12 mouse cellular contexts compared by ENCODE assay signal in the genomic region with DNA sequence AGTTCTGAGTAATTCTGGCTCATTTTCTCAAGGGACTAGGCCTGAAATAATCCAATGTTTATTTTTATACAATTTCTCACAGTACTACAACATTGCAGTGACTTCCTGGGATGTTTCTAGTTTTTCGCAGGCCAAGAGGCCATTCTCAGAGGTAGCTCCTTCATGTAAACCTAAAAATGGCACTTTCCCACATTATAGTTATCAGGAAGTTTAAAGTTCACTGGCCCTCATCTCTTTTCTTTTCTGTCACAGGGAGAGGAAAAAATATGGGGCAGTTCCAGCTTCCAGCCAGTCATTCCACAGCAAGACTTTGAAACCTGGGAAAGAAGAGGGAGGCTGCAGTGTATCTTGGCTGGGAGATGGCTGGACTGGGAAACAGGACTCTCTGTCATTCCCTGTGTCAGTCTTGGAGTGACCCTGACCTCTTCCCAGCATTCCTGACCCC.
A peak's percentile ranks its signal among the peaks of the same experiment; 100 is the strongest.
DNase-seq lines count a peak whose midpoint lies in the region; ATAC-seq and TF ChIP-seq lines count a peak whose summit lies in the region.
"Had no signal": no experiment of that assay in that cellular context is flagged by ENCODE, and none has a peak within 500 bp of the region (broad histone marks: within the 10 kb centered on the region; RNA-seq: fewer than 3 reads in every experiment).

No protein-coding gene starts in this region.

- 0 out of 2 replicates have a peak overlapping the region, but pooled peaks have one; percentile 53 for H3K27ac ChIP-seq in heart, postnatal 0 days (ENCODE audit: low read depth)
- 0 out of 2 replicates have a peak overlapping the region, but pooled peaks have one; percentile 16 for H3K27ac ChIP-seq in kidney, embryonic 16.5 days (ENCODE audit: low read length)
- H3K27ac ChIP-seq: hindbrain, embryonic 13.5 days had no signal

- H3K4me3 ChIP-seq in heart, postnatal 0 days (ENCODE audit: low read depth, low read length), result no peak overlapping the region
- H3K4me3 ChIP-seq in kidney, embryonic 16.5 days (ENCODE audit: low read length), result no peak overlapping the region
- H3K4me3 ChIP-seq: hindbrain, embryonic 13.5 days; myocyte had no signal

- DNase-seq in adrenal gland, adult (ENCODE audit: inconsistent age in 2 of 2, low spot score in 1 of 2), result peak; percentile 36 to 54
- DNase-seq in adrenal gland, postnatal 25 days, result no peak
- peak; percentile 4 to 27 for DNase-seq in adrenal gland, postnatal 36 days
- DNase-seq in heart, postnatal 0 days (ENCODE audit: low spot score), result peak; percentile 8
- no peak for DNase-seq in urinary bladder, postnatal 25 days (ENCODE audit: low spot score)
- no peak for DNase-seq in frontal cortex, postnatal 36 days (ENCODE audit: low spot score in 2 of 2)
- DNase-seq in cerebellum, postnatal 10 days, result no peak
- DNase-seq: thymus, postnatal 4 days had no signal

- no peak overlapping the region for H3K4me2 ChIP-seq in heart, postnatal 0 days (ENCODE audit: low read depth, low read length)
- H3K4me2 ChIP-seq in kidney, embryonic 16.5 days (replicated peaks; ENCODE audit: low read depth, low read length), result no peak overlapping the region
- H3K4me2 ChIP-seq: hindbrain, embryonic 13.5 days had no signal

- H3K9me3 ChIP-seq in heart, postnatal 0 days (replicated peaks; ENCODE audit: control insufficient read depth, low read length), result no peaks in the 10 kb centered on the region
- H3K9me3 ChIP-seq in kidney, embryonic 16.5 days (ENCODE audit: low read length), result no peaks in the 10 kb centered on the region
- H3K9me3 ChIP-seq: hindbrain, embryonic 13.5 days had no signal

- H3K36me3 ChIP-seq in heart, postnatal 0 days (replicated peaks; ENCODE audit: control insufficient read depth, insufficient read depth, low read length), result no peaks in the 10 kb centered on the region
- H3K36me3 ChIP-seq in kidney, embryonic 16.5 days (ENCODE audit: insufficient read depth, low read length), result no peaks in the 10 kb centered on the region
- H3K36me3 ChIP-seq: hindbrain, embryonic 13.5 days had no signal

- H3K4me1 ChIP-seq in heart, postnatal 0 days (ENCODE audit: control insufficient read depth, insufficient read depth), result no peaks in the 10 kb centered on the region
- no peaks in the 10 kb centered on the region for H3K4me1 ChIP-seq in kidney, embryonic 16.5 days (ENCODE audit: insufficient read depth, low read length)
- H3K4me1 ChIP-seq: hindbrain, embryonic 13.5 days had no signal

- peak; percentile 47 for ATAC-seq in heart, postnatal 0 days (ENCODE audit: insufficient read depth, low read depth)
- peak; percentile 61 for ATAC-seq in kidney, embryonic 16.5 days (ENCODE audit: low FRiP score, low TSS enrichment)
- ATAC-seq: forebrain, embryonic 14.5 days had no signal

- no peak for TF ChIP-seq CTCF in heart, postnatal 0 days (IDR thresholded peaks at IDR 0.05; ENCODE audit: low read depth)

- TF ChIP-seq EP300 in heart, postnatal 0 days (IDR thresholded peaks at IDR 0.05; ENCODE audit: low read depth), result no peak; the same call in 1 of the 2 replicates

- no peak overlapping the region for H3K9ac ChIP-seq in heart, postnatal 0 days (replicated peaks; ENCODE audit: low read depth, low read length)
- no peak overlapping the region for H3K9ac ChIP-seq in kidney, embryonic 16.5 days (replicated peaks; ENCODE audit: low read length)
- H3K9ac ChIP-seq: hindbrain, embryonic 13.5 days had no signal

- H3K27me3 ChIP-seq in heart, postnatal 0 days (ENCODE audit: control insufficient read depth, insufficient read depth, low read length), result no peaks in the 10 kb centered on the region
- H3K27me3 ChIP-seq in kidney, embryonic 16.5 days (ENCODE audit: insufficient read depth, low read length), result no peaks in the 10 kb centered on the region
- H3K27me3 ChIP-seq: hindbrain, embryonic 13.5 days had no signal

- WGBS in heart, postnatal 0 days, result 50% methylated on average over 1 of the region's 1 CpGs
- WGBS in kidney, embryonic 16.5 days, result 50% methylated on average over 1 of the region's 1 CpGs

Comparison
In these comparisons a context has a peak if more than half of its experiments do, and no peak if none do; other contexts are left out.
1. DNase-seq: peak in adrenal gland, adult (2 of 2), adrenal gland, postnatal 36 days (2 of 2) and heart, postnatal 0 days (single experiment); none in adrenal gland, postnatal 25 days (single experiment), urinary bladder, postnatal 25 days (single experiment), frontal cortex, postnatal 36 days (0 of 2) and cerebellum, postnatal 10 days (0 of 2).